Mouse (Mus musculus) forebrain, embryonic 14.5 days (tissue): ENCODE data around the gene Ugt1a5. TPM values are rescaled to one million over a fixed set of nuclear protein-coding genes. Genes with fewer than 3 reads are reported as not detected.
"Not testable (repeated sequence)": the region's sequence is repeated elsewhere in the genome, so short reads cannot be mapped to it uniquely, and the experiment has no call there.

ENCODE experiments used
- ATAC-seq: fragments of 200-750 bp; cut with Nextera tagmentation; 2 replicates; pipeline ENCODE4 v1.8.0; 2017; ENCODE audit warnings: mild to moderate bottlenecking, moderate library complexity
- DNase-seq: peaks from one replicate; pipeline ENCODE4 v3.0.0-alpha.2; 2015; ENCODE audit warnings: low spot score
- H3K27ac ChIP-seq: fragments of 300-500 bp; sonication (generic); 2 replicates; pipeline ENCODE4 v1.5.1; 2014; ENCODE audit warnings: low read depth, mild to moderate bottlenecking, control low read depth, low read length, moderate library complexity
- H3K27me3 ChIP-seq: fragments of 300-500 bp; sonication (generic); replicated peaks from 2 replicates; pipeline ENCODE4 v1.6.1; 2014; ENCODE audit warnings: low read length, control low read depth, mixed read lengths; ENCODE audit not compliant: control insufficient read depth, insufficient read depth
- H3K36me3 ChIP-seq: fragments of 300-500 bp; sonication (generic); 2 replicates; pipeline ENCODE4 v1.6.1; 2014; ENCODE audit warnings: low read length, control low read depth; ENCODE audit not compliant: control insufficient read depth, insufficient read depth
- H3K4me1 ChIP-seq: fragments of 300-500 bp; sonication (generic); 2 replicates; pipeline ENCODE4 v1.6.1; 2014; ENCODE audit warnings: antibody characterized with exemption, low read length, control low read depth; ENCODE audit not compliant: control insufficient read depth, insufficient read depth
- H3K4me2 ChIP-seq: fragments of 300-500 bp; sonication (generic); 2 replicates; pipeline ENCODE4 v1.6.1; 2014; ENCODE audit warnings: mild to moderate bottlenecking, control low read depth, low read length
- H3K4me3 ChIP-seq: fragments of 300-500 bp; sonication (generic); 2 replicates; pipeline ENCODE4 v1.5.1; 2014; ENCODE audit warnings: low read depth, low read length, control low read depth
- H3K9ac ChIP-seq: fragments of 300-500 bp; sonication (generic); 2 replicates; pipeline ENCODE4 v1.6.1; 2014; ENCODE audit warnings: mild to moderate bottlenecking, low read length, control low read depth, moderate library complexity
- H3K9me3 ChIP-seq: fragments of 300-500 bp; sonication (generic); replicated peaks from 2 replicates; pipeline ENCODE4 v1.6.1; 2016; ENCODE audit warnings: low read length, control low read depth, mixed read lengths; ENCODE audit not compliant: control insufficient read depth
- WGBS: fragments of 180-500 bp; shearing (Covaris S2); extraction: QIAGEN DNeasy Blood & Tissue Kit; methylation state at CpG from one replicate; pipeline ENCODE4 v1.1.7; 2014; 5-methylcytosine and 5-hydroxymethylcytosine counted together
- polyA plus RNA-seq: library from polyadenylated mRNA; unstranded; fragments of >200 nt; fragmentation: Nextera tagmentation; extraction: Ambion mirVana; gene quantifications from 2 replicates; pipeline ENCODE4 v1.2.1, GENCODE M21; 2014

The Ugt1a5 gene
- polyA plus RNA-seq, 1 experiment from 2014 or later, result not detected

DNA sequence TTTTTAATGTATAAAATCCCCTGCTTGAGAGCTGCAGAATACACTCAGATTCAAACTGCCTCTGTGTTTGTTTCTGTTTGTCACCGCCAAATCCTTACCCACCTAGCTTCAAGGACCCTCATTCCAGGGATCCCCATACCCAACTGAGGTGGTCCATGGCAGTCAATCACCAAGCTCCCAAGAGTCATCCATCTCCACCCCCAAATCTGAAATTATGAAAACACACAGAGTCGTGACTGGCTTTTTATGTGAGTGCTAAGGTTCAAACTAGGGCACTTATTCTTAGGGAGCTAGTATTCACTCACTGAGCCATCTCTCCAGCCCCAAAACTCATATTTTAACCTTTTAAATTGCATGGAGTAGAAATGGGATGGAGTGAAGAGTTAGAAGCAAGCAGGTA is 59.5 kb downstream of the Ugt1a5 start:
- H3K9ac ChIP-seq, H3K4me1 ChIP-seq, DNase-seq, H3K27ac ChIP-seq, H3K4me2 ChIP-seq, H3K4me3 ChIP-seq, ATAC-seq, H3K36me3 ChIP-seq, H3K27me3 ChIP-seq: not testable (repeated sequence)
- H3K9me3 ChIP-seq, result peaks cover 55% of the 10 kb centered on the region
- 44% methylated on average over 2 of the region's 2 CpGs for WGBS

- no peak overlapping the region for H3K9ac ChIP-seq
- DNase-seq (no peak), ATAC-seq (no peak)
- H3K27me3 ChIP-seq, result no peaks in the 10 kb centered on the region
- H3K4me2 ChIP-seq, result no peak overlapping the region
- no peaks in the 10 kb centered on the region for H3K4me1 ChIP-seq
- H3K36me3 ChIP-seq, result no peaks in the 10 kb centered on the region
- no peak overlapping the region for H3K27ac ChIP-seq
- peaks cover 59% of the 10 kb centered on the region for H3K9me3 ChIP-seq
- no peak overlapping the region for H3K4me3 ChIP-seq
These were observed 59.9 kb downstream of the Ugt1a5 start for GRCm38 (mm10) chr1:88225741-88226140.

GRCm38 (mm10) chr1:88226670-88227379 is 61.0 kb downstream of the Ugt1a5 start, which contains the start of gene Mroh2a:
Gene Mroh2a, plus strand, starts transcription at chr1:88226986.
- Histone ChIP-seq H3K9ac (no peak within 1 kb of the TSS), H3K27ac (no peak within 1 kb of the TSS), H3K9me3 (peaks cover 70% of the 10 kb centered on the region), H3K4me2 (no peak within 1 kb of the TSS), H3K36me3 (no peaks in the 10 kb centered on the region), H3K4me3 (no peak within 1 kb of the TSS), H3K27me3 (no peaks in the 10 kb centered on the region), H3K4me1 (no peaks in the 10 kb centered on the region)
- ATAC-seq, result no peak
- no peak for DNase-seq
- WGBS, result 53% methylated on average over 5 of the region's 5 CpGs

DNA sequence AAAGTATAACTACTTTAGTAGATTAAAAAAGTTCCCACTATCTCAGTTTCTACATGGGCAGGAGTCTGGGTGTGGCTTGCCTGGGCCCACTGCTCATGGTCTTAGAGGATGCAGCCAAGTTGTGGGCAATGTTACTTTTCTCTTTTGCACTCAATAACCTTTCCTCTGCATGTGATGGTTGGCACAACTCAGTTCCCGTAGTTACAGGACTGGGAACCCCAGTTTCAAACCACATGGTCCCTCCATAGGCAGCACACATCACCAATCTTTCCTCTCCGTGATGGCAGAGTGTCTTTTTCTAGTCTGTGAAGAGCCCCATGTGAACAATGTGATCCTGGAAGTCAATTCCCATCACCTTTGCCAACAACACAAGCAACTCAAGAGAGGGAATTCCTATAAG is 61.7 kb downstream of the Ugt1a5 start:
- 59% methylated on average over 2 of the region's 2 CpGs for WGBS
- ATAC-seq (no peak), DNase-seq (no peak)
- Histone ChIP-seq H3K27me3 (no peaks in the 10 kb centered on the region), H3K4me2 (no peak overlapping the region), H3K27ac (no peak overlapping the region), H3K36me3 (no peaks in the 10 kb centered on the region), H3K9ac (no peak overlapping the region), H3K4me1 (no peaks in the 10 kb centered on the region), H3K4me3 (no peak overlapping the region), H3K9me3 (peaks cover 72% of the 10 kb centered on the region)

GRCm38 (mm10) chr1:88228121-88228520 is 62.3 kb downstream of the Ugt1a5 start:
- WGBS, result 69% methylated on average over 7 of the region's 7 CpGs
- Histone ChIP-seq H3K4me2 (no peak overlapping the region), H3K9me3 (peaks cover 79% of the 10 kb centered on the region), H3K9ac (no peak overlapping the region), H3K27ac (no peak overlapping the region), H3K4me3 (no peak overlapping the region), H3K4me1 (no peaks in the 10 kb centered on the region), H3K27me3 (no peaks in the 10 kb centered on the region), H3K36me3 (no peaks in the 10 kb centered on the region)
- DNase-seq (no peak), ATAC-seq (no peak)

DNA sequence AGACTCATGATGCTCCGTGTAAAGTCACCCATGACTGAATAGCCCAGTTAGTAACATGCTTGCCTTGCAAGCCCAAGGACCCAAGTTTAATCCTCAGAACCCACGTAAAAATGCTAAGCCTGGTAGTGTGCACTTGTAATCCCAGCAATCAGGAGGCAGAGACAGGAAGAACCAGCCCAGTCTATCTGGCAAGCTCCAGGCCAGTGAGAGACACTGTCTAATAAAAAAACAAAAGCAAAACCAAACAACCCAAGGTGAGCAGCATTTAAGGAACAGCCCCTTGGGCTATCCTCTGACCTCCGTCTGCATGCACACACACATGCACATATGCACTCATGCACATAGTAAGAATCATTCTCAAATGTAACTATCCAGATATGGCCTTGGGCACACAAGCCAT is 63.8 kb downstream of the Ugt1a5 start:
- no peak for ATAC-seq

GRCm38 (mm10) chr1:88229986-88230385 is 64.2 kb downstream of the Ugt1a5 start:
- Histone ChIP-seq H3K9ac (no peak overlapping the region), H3K4me1 (no peaks in the 10 kb centered on the region), H3K27ac (no peak overlapping the region), H3K4me2 (no peak overlapping the region), H3K27me3 (no peaks in the 10 kb centered on the region), H3K9me3 (peaks cover 97% of the 10 kb centered on the region), H3K4me3 (no peak overlapping the region), H3K36me3 (no peaks in the 10 kb centered on the region)
- no peak for DNase-seq
- ATAC-seq, result no peak
- WGBS, result 86% methylated on average over 5 of the region's 5 CpGs

More for the DNA sequence above, 63.8 kb downstream of the Ugt1a5 start:
- no peaks in the 10 kb centered on the region for H3K27me3 ChIP-seq
- DNase-seq, result no peak
- no peak overlapping the region for H3K4me2 ChIP-seq
- H3K9ac ChIP-seq, result no peak overlapping the region
- H3K9me3 ChIP-seq, result peaks cover 93% of the 10 kb centered on the region
- no peaks in the 10 kb centered on the region for H3K4me1 ChIP-seq
- H3K27ac ChIP-seq, result no peak overlapping the region
- no peak overlapping the region for H3K4me3 ChIP-seq
- H3K36me3 ChIP-seq, result no peaks in the 10 kb centered on the region
- 82% methylated on average over 3 of the region's 3 CpGs for WGBS

DNA sequence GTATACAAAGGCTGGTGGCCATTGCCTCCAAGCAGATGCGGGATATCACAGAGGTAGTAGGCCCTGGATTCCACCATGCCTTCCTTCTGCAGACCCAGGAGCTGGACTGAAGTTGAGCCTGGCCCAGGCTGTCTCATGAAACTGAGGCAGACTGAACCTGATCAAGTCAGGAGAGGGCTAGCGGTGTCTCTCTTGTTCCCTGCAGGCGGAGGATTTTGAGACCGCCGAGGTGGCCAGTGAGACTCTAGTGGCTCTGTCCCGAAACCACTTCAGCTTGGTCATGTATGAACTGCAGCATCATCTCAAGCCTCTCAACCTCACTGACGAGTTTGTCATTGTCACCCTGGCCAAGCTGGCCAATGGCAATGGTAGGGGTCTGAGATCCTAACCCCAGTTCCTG is 64.6 kb downstream of the Ugt1a5 start:
- Histone ChIP-seq H3K27me3 (no peaks in the 10 kb centered on the region), H3K4me3 (no peak overlapping the region), H3K4me1 (no peaks in the 10 kb centered on the region), H3K9ac (no peak overlapping the region), H3K36me3 (no peaks in the 10 kb centered on the region), H3K27ac (no peak overlapping the region), H3K4me2 (no peak overlapping the region), H3K9me3 (peaks cover 100% of the 10 kb centered on the region)
- ATAC-seq (no peak), DNase-seq (no peak)
- 73% methylated on average over 7 of the region's 7 CpGs for WGBS

DNA sequence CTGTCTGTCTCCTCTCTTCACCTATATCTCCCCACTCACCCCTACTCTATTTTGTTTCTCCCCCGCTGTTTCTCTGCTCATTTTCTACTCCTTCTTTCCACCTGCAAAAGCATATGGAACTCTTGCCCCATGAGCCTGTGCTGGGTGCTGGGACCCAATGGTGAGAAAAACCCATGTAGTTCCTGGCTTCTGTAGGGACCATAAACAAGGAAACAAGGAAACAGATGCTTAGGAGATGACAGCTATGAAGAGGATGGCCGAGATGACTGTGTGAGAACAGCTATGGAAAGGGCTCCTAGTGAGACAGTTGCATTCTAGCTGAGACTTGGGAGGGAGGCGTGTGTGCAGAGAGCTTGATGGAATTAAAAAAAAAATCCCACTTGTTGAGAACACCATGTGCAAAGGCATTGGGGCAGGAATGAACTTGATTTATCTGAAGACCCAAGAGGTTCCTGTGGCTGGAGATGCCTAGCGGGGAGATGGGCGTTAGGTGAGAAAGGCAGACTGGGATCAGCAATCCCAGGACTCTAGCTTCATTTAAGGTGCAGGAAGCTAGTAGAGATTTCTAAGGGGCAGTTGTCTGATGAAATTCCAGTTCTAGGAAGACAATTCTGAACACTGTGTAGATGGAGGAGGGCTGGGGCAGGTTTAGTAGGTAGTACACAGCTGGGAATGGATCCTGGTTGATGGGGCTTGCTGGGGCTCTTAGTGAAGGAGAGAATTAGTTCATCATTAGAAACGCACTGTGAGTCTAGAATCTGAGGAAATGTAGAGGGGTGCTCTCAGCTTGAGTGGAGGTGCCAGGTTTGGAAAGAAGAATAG is 65.4 kb downstream of the Ugt1a5 start:
- 75% methylated on average over 6 of the region's 6 CpGs for WGBS

More for the DNA sequence above, 65.4 kb downstream of the Ugt1a5 start:
- Histone ChIP-seq H3K4me3 (no peak overlapping the region), H3K4me1 (no peaks in the 10 kb centered on the region), H3K27me3 (no peaks in the 10 kb centered on the region), H3K9me3 (peaks cover 99% of the 10 kb centered on the region), H3K27ac (no peak overlapping the region), H3K36me3 (no peaks in the 10 kb centered on the region), H3K9ac (no peak overlapping the region), H3K4me2 (no peak overlapping the region)
- ATAC-seq, result no peak
- DNase-seq, result no peak
